Mouse (Mus musculus) liver, embryonic 13.5 days (tissue): ENCODE results near the gene Hhex. TPM values are rescaled to one million over a fixed set of nuclear protein-coding genes. Genes with fewer than 3 reads are reported as not detected.

Experiments
- ATAC-seq: fragments of 200-750 bp; cut with Nextera tagmentation; 2 replicates; pipeline ENCODE4 v1.8.0; 2017; ENCODE audit warnings: low read depth, mild to moderate bottlenecking, moderate number of reproducible peaks, moderate library complexity
- DNase-seq: peaks from one replicate; pipeline ENCODE4 v3.0.0; 2022
- H3K27ac ChIP-seq: fragments of 300-500 bp; sonication (generic); 2 replicates; pipeline ENCODE4 v1.5.1; 2015; ENCODE audit warnings: moderate library complexity, mild to moderate bottlenecking, inconsistent platforms
- H3K27me3 ChIP-seq: fragments of 300-500 bp; sonication (generic); 2 replicates; pipeline ENCODE4 v1.6.1; 2015; ENCODE audit warnings: mild to moderate bottlenecking, inconsistent platforms
- H3K36me3 ChIP-seq: fragments of 300-500 bp; sonication (generic); 2 replicates; pipeline ENCODE4 v1.6.1; 2015; ENCODE audit warnings: mild to moderate bottlenecking, inconsistent platforms
- H3K4me1 ChIP-seq: fragments of 300-500 bp; sonication (generic); replicated peaks from 2 replicates; pipeline ENCODE4 v1.6.1; 2015; ENCODE audit warnings: inconsistent platforms
- H3K4me2 ChIP-seq: fragments of 300-500 bp; sonication (generic); 2 replicates; pipeline ENCODE4 v1.6.1; 2015; ENCODE audit warnings: inconsistent platforms, mild to moderate bottlenecking, moderate library complexity
- H3K4me3 ChIP-seq: fragments of 300-500 bp; sonication (generic); replicated peaks from 2 replicates; pipeline ENCODE4 v1.5.1; 2015; ENCODE audit warnings: mild to moderate bottlenecking, inconsistent platforms
- H3K9ac ChIP-seq: fragments of 300-500 bp; sonication (generic); 2 replicates; pipeline ENCODE4 v1.6.1; 2015; ENCODE audit warnings: mild to moderate bottlenecking, inconsistent platforms
- H3K9me3 ChIP-seq: fragments of 300-500 bp; sonication (generic); replicated peaks from 2 replicates; pipeline ENCODE4 v1.6.1; 2016; ENCODE audit warnings: inconsistent platforms
- WGBS: fragments of 180-500 bp; shearing (Covaris S2); methylation state at CpG from one replicate; pipeline ENCODE4 v1.1.7; 2015; ENCODE audit not compliant: insufficient replicate concordance; 5-methylcytosine and 5-hydroxymethylcytosine counted together
- polyA plus RNA-seq: library from polyadenylated mRNA; unstranded; fragments of >200 nt; fragmentation: Nextera tagmentation; extraction: Ambion mirVana; gene quantifications from 2 replicates; pipeline ENCODE4 v1.2.1, GENCODE M21; 2015

The Hhex gene
- polyA plus RNA-seq, 1 experiment from 2014 or later, result 27.8 TPM

DNA sequence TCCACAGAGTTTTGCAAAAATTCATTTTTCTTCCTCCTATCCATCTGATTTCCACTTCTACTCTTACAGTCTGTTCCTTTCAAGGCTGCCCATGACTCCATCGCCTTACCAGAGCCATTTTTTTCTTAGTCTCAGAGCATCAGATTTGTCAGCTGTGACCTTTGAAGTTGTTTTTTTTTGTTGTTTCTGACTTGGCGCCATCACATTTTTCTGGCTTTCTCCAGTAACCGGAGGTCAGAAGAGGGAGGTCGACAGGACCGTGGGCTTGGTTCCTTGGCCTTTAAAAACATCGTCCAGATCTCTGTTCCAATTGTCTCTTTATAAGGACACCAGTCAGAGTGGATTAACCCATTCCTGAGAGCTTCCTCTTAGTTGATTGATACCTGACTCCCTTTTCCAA, 52.2 kb downstream of the Hhex start:
- Histone ChIP-seq H3K9ac (no peak overlapping the region), H3K27me3 (peaks cover 9% of the 10 kb centered on the region; the same call in 1 of the 2 replicates), H3K4me2 (no peak overlapping the region), H3K36me3 (no peaks in the 10 kb centered on the region), H3K4me3 (no peak overlapping the region), H3K27ac (no peak overlapping the region), H3K9me3 (no peaks in the 10 kb centered on the region), H3K4me1 (0 out of 2 replicates have a peak, but pooled peaks cover 12% of the 10 kb centered on the region)
- DNase-seq, result no peak
- WGBS, result 75% methylated on average over 6 of the region's 6 CpGs
- ATAC-seq, result no peak

DNA sequence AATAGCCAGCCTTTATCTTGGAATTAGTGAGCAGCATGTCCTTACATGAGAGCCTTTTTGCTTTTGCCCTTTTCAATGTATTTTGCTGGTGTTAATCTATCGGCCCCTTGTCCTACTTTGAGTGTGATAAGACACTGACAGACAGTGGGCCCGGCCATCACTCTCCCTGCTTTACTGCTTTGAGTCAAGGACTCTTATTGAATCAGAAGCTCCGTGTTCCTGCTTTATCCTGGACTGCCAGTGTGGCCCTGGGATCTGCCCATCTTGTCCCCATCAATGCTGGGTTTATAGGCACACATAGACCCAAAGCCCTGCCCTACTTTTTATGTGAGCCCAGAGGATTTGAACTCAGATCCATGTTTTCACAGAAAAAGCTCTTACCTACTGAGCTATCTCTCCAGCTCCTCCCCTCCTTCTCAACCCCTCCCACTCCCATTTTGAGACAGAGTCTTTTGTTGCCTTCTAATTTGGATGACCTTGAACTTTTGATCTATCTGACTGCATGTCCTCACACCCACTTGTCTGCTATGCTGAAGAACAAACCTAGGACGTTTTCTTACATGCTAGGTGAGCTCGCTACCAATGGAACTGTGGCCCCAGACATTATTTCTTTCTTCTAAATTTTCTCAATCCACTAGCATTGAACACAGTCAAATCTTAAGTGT, 53.3 kb downstream of the Hhex start:
- Histone ChIP-seq H3K4me2 (no peak overlapping the region), H3K36me3 (no peaks in the 10 kb centered on the region), H3K9me3 (no peaks in the 10 kb centered on the region), H3K9ac (no peak overlapping the region), H3K4me3 (no peak overlapping the region), H3K27me3 (peaks cover 13% of the 10 kb centered on the region; the same call in 1 of the 2 replicates), H3K27ac (no peak overlapping the region), H3K4me1 (peaks cover 12% of the 10 kb centered on the region)
- no peak for DNase-seq
- whole genome bisulfite sequencing, result 41% methylated on average over 5 of the region's 5 CpGs
- ATAC-seq, result no peak

DNA sequence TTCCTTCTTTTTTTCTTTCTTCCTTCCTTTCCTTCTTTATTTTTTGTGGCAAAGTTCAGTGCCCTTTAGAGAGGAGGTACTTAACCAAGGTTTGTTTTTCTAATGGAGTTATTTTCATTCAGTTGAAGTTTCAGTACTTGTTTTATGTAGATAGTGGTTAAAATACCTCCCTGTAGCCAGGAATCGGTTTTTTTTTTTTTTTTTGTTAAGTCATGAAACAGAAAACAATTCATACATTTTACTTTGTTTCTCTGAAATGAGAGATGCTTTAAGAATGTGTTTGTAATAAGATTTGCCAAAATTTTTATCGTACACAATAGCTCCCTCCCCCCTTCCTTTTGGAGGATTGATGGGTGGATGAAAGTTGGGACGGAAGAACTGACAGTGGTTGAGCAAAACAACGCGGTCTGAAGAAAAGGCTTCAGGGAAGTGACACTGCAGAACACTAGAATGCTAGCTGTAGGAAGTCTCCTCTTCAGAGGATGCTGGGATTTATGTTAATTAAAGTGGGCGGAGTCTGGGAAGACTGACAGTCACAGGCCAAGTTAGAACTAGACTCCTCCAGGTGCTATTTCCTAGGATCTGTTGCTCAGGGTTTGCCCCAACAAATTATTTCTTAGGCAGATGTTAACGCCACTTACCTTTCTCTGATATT, 54.1 kb downstream of the Hhex start:
- H3K4me3 ChIP-seq, result no peak overlapping the region
- no peak overlapping the region for H3K27ac ChIP-seq
- H3K27me3 ChIP-seq, result peaks cover 13% of the 10 kb centered on the region; the same call in 1 of the 2 replicates
- no peaks in the 10 kb centered on the region for H3K36me3 ChIP-seq
- H3K9ac ChIP-seq, result no peak overlapping the region
- peaks cover 20% of the 10 kb centered on the region for H3K4me1 ChIP-seq
- ATAC-seq (no peak), DNase-seq (no peak)
- 35% methylated on average over 7 of the region's 7 CpGs for WGBS
- no peaks in the 10 kb centered on the region for H3K9me3 ChIP-seq
- no peak overlapping the region for H3K4me2 ChIP-seq

Other genes with a start within 250 kb of the Hhex start
- gene March5, start 227.3 kb upstream of the Hhex start, polyA plus RNA-seq, result 147 and 159 TPM in 2 replicates
- gene Cpeb3, start 226.2 kb upstream of the Hhex start, polyA plus RNA-seq, result 1.7 and 1.9 TPM in 2 replicates
- gene Ide, start 97.0 kb upstream of the Hhex start, polyA plus RNA-seq, result 31.1 and 44.4 TPM in 2 replicates
- 50.8 and 65.4 TPM in 2 replicates for gene Kif11, start 58.4 kb upstream of the Hhex start, polyA plus RNA-seq
- 34.3 and 41.6 TPM in 2 replicates for gene Exoc6, start 115.6 kb downstream of the Hhex start, polyA plus RNA-seq